Mouse (Mus musculus): ENCODE measurements around the gene Gstm4. TPM values are rescaled to one million over a fixed set of nuclear protein-coding genes. Genes with fewer than 3 reads are reported as not detected.

Gene Gstm4
- total and polyA plus RNA-seq, 3 experiments: 2.9 to 19.1 (median 7.0) TPM

Other genes with a start within 250 kb of the Gstm4 start
- not detected in 2 replicates for gene Eps8l3, start 167.7 kb downstream of the Gstm4 start, total RNA-seq (2012; rRNA removed)
- gene Eps8l3, start 167.7 kb downstream of the Gstm4 start, total RNA-seq (2014; rRNA removed): not detected in 2 replicates
- gene Eps8l3, start 167.7 kb downstream of the Gstm4 start, polyA plus RNA-seq (2012; ENCODE audit: insufficient read length, low read depth): not detected in 2 replicates
- 3.3 and 4.9 TPM in 2 replicates for gene Gstm5, start 149.1 kb downstream of the Gstm4 start, total RNA-seq (2012; rRNA removed)
- 2.2 and 4.2 TPM in 2 replicates for gene Gstm5, start 149.1 kb downstream of the Gstm4 start, total RNA-seq (2014; rRNA removed)
- 4.2 and 5.2 TPM in 2 replicates for gene Gstm5, start 149.1 kb downstream of the Gstm4 start, polyA plus RNA-seq (2012; ENCODE audit: insufficient read length, low read depth)
- gene Gstm7, start 113.1 kb downstream of the Gstm4 start, total RNA-seq (2012; rRNA removed): not detected in 2 replicates
- gene Gstm7, start 113.1 kb downstream of the Gstm4 start, total RNA-seq (2014; rRNA removed): not detected in 2 replicates
- not detected in 2 replicates for gene Gstm7, start 113.1 kb downstream of the Gstm4 start, polyA plus RNA-seq (2012; ENCODE audit: insufficient read length, low read depth)
- gene Gstm6, start 101.1 kb downstream of the Gstm4 start, total RNA-seq (2012; rRNA removed): 0.17 TPM in 1 of 2 replicates, not detected in the other
- gene Gstm6, start 101.1 kb downstream of the Gstm4 start, total RNA-seq (2014; rRNA removed): 0.35 TPM in 1 of 2 replicates, not detected in the other
- gene Gstm6, start 101.1 kb downstream of the Gstm4 start, polyA plus RNA-seq (2012; ENCODE audit: insufficient read length, low read depth): 0.44 TPM in 1 of 2 replicates, not detected in the other
- gene Gstm3, start 75.6 kb downstream of the Gstm4 start, total RNA-seq (2012; rRNA removed): not detected in 2 replicates
- gene Gstm3, start 75.6 kb downstream of the Gstm4 start, total RNA-seq (2014; rRNA removed): not detected in 2 replicates
- gene Gstm3, start 75.6 kb downstream of the Gstm4 start, polyA plus RNA-seq (2012; ENCODE audit: insufficient read length, low read depth): not detected in 2 replicates
- 0.13 TPM in 2 replicates for gene Gstm2, start 58.4 kb downstream of the Gstm4 start, total RNA-seq (2012; rRNA removed)
- gene Gstm2, start 58.4 kb downstream of the Gstm4 start, total RNA-seq (2014; rRNA removed): not detected in 2 replicates
- gene Gstm2, start 58.4 kb downstream of the Gstm4 start, polyA plus RNA-seq (2012; ENCODE audit: insufficient read length, low read depth): 0.49 and 0.53 TPM in 2 replicates
- gene Gstm1, start 26.9 kb downstream of the Gstm4 start, total RNA-seq (2012; rRNA removed): 0.25 TPM in 1 of 2 replicates, not detected in the other
- gene Gstm1, start 26.9 kb downstream of the Gstm4 start, total RNA-seq (2014; rRNA removed): 0.24 and 0.35 TPM in 2 replicates
- gene Gstm1, start 26.9 kb downstream of the Gstm4 start, polyA plus RNA-seq (2012; ENCODE audit: insufficient read length, low read depth): 5.4 and 8.8 TPM in 2 replicates
- gene Ampd2, start 41.8 kb upstream of the Gstm4 start, total RNA-seq (2012; rRNA removed): 55.8 and 60.5 TPM in 2 replicates
- gene Ampd2, start 41.8 kb upstream of the Gstm4 start, total RNA-seq (2014; rRNA removed): 28.3 and 28.6 TPM in 2 replicates
- 82.5 and 85.9 TPM in 2 replicates for gene Ampd2, start 41.8 kb upstream of the Gstm4 start, polyA plus RNA-seq (2012; ENCODE audit: insufficient read length, low read depth)
- gene Gnat2, start 47.9 kb upstream of the Gstm4 start, total RNA-seq (2012; rRNA removed): 15.5 and 17.5 TPM in 2 replicates
- 10.1 and 11.2 TPM in 2 replicates for gene Gnat2, start 47.9 kb upstream of the Gstm4 start, total RNA-seq (2014; rRNA removed)
- gene Gnat2, start 47.9 kb upstream of the Gstm4 start, polyA plus RNA-seq (2012; ENCODE audit: insufficient read length, low read depth): 13.3 and 14.8 TPM in 2 replicates
- 54.1 and 59.8 TPM in 2 replicates for gene Gnai3, start 101.3 kb upstream of the Gstm4 start, total RNA-seq (2012; rRNA removed)
- 145 and 159 TPM in 2 replicates for gene Gnai3, start 101.3 kb upstream of the Gstm4 start, total RNA-seq (2014; rRNA removed)
- 78.7 and 82.4 TPM in 2 replicates for gene Gnai3, start 101.3 kb upstream of the Gstm4 start, polyA plus RNA-seq (2012; ENCODE audit: insufficient read length, low read depth)
- 0.04 TPM in 1 of 2 replicates, not detected in the other for gene Gpr61, start 110.0 kb upstream of the Gstm4 start, total RNA-seq (2012; rRNA removed)
- gene Gpr61, start 110.0 kb upstream of the Gstm4 start, total RNA-seq (2014; rRNA removed): not detected in 2 replicates
- 0.27 and 0.33 TPM in 2 replicates for gene Gpr61, start 110.0 kb upstream of the Gstm4 start, polyA plus RNA-seq (2012; ENCODE audit: insufficient read length, low read depth)
- gene Amigo1, start 141.4 kb upstream of the Gstm4 start, total RNA-seq (2012; rRNA removed): 0.59 and 0.76 TPM in 2 replicates
- 0.07 and 0.21 TPM in 2 replicates for gene Amigo1, start 141.4 kb upstream of the Gstm4 start, total RNA-seq (2014; rRNA removed)
- gene Amigo1, start 141.4 kb upstream of the Gstm4 start, polyA plus RNA-seq (2012; ENCODE audit: insufficient read length, low read depth): 0.12 TPM in 1 of 2 replicates, not detected in the other
- 2.4 and 2.6 TPM in 2 replicates for gene Cyb561d1, start 156.3 kb upstream of the Gstm4 start, total RNA-seq (2012; rRNA removed)
- 2.0 and 2.2 TPM in 2 replicates for gene Cyb561d1, start 156.3 kb upstream of the Gstm4 start, total RNA-seq (2014; rRNA removed)
- gene Cyb561d1, start 156.3 kb upstream of the Gstm4 start, polyA plus RNA-seq (2012; ENCODE audit: insufficient read length, low read depth): 4.0 and 4.1 TPM in 2 replicates
- gene Atxn7l2, start 166.0 kb upstream of the Gstm4 start, total RNA-seq (2012; rRNA removed): 4.2 and 4.5 TPM in 2 replicates
- gene Atxn7l2, start 166.0 kb upstream of the Gstm4 start, total RNA-seq (2014; rRNA removed): 3.4 and 3.8 TPM in 2 replicates
- gene Atxn7l2, start 166.0 kb upstream of the Gstm4 start, polyA plus RNA-seq (2012; ENCODE audit: insufficient read length, low read depth): 10.7 and 13.3 TPM in 2 replicates
- gene Sypl2, start 181.8 kb upstream of the Gstm4 start, total RNA-seq (2012; rRNA removed): not detected in 2 replicates
- gene Sypl2, start 181.8 kb upstream of the Gstm4 start, total RNA-seq (2014; rRNA removed): not detected in 2 replicates
- not detected in 2 replicates for gene Sypl2, start 181.8 kb upstream of the Gstm4 start, polyA plus RNA-seq (2012; ENCODE audit: insufficient read length, low read depth)
- gene Psma5, start 212.0 kb upstream of the Gstm4 start, total RNA-seq (2012; rRNA removed): 245 and 297 TPM in 2 replicates
- 341 and 378 TPM in 2 replicates for gene Psma5, start 212.0 kb upstream of the Gstm4 start, total RNA-seq (2014; rRNA removed)
- gene Psma5, start 212.0 kb upstream of the Gstm4 start, polyA plus RNA-seq (2012; ENCODE audit: insufficient read length, low read depth): 251 and 264 TPM in 2 replicates
- 0.50 and 1.2 TPM in 2 replicates for gene Sort1, start 239.2 kb upstream of the Gstm4 start, total RNA-seq (2012; rRNA removed)
- gene Sort1, start 239.2 kb upstream of the Gstm4 start, total RNA-seq (2014; rRNA removed): 0.15 and 0.31 TPM in 2 replicates
- 0.52 and 0.90 TPM in 2 replicates for gene Sort1, start 239.2 kb upstream of the Gstm4 start, polyA plus RNA-seq (2012; ENCODE audit: insufficient read length, low read depth)